Mouse (Mus musculus): ENCODE results near the gene Fmn2.

The Fmn2 gene

DNA sequence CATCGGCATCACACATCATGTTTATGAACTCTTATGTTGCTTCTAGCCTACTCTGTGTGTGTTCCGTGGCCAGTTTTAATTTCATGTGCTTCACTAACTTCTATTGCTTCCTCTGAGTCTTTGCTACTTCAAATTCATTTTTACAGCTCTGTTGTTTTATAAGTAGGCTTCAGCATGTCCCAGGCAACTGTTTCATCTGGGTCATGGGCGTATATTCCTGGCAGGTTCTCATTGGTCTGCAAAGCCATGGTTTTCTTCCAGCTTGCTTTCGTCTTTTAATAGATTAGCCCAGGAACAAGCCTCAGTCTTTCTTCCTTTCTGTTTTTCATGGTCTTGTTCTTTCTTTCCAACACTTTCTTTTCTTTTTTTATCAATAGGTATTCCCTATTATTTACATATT is 279.4 kb downstream of the Fmn2 start:
- DNase-seq (ENCODE audit: low spot score), result no peak

DNA sequence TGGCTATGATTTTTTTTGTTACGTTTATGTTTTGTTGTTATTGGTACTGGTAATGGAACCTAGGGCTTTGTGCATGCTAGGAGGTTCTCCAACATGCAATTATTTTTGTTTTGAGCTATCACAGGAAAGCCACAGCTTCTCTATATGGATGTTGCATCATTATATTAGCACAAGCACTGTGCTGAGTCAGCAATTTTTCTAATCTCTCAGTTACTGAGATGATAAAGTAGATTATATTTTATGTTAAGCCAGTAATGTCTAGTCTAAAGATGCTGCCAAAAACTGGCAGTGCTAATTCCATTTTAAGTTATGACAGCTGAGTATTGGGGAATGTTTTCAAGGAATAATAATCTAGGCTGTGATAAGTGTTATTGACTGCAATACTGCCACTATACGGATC is 287.0 kb downstream of the Fmn2 start:
- no peak for DNase-seq (ENCODE audit: low spot score)

DNA sequence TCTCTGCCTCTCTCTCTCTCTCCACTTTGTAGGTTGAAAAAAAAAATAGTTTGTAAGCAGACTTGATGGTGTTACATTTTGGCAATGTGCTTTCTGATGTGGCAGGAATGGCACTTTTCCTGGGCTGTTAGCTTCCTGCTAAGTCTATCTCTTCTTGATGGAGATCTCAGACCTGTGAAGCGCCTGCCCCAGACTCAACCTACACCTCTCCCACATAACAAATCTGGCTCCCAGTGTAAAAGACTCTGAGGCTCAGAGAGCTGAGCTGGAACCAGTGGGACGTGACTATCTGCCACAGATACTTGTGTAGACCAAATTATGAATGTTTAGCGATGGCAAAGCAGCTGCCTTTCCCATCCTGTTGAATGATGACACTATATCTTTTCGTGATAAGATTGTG is 310.2 kb downstream of the Fmn2 start:
- DNase-seq (ENCODE audit: low spot score), result no peak

DNA sequence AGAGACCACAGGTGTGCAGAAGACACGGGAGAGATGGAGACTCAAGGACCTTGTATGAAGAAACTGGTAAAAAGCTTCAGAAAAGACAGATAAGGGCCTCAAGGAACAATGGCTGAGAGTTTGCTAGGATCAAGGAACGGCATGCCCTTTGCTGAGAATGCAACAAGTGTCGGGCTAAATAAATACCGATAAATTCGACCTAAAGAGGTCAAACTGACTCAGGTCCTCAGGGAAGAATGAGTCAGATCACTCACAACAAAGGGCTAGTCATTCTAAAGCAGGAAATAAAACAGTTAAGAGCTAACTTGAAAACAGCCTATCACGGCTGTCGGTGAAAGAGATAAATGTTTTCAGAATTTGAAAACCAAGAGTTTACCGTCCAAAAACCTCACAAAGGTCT is 324.9 kb downstream of the Fmn2 start:
- DNase-seq (ENCODE audit: low spot score), result no peak

DNA sequence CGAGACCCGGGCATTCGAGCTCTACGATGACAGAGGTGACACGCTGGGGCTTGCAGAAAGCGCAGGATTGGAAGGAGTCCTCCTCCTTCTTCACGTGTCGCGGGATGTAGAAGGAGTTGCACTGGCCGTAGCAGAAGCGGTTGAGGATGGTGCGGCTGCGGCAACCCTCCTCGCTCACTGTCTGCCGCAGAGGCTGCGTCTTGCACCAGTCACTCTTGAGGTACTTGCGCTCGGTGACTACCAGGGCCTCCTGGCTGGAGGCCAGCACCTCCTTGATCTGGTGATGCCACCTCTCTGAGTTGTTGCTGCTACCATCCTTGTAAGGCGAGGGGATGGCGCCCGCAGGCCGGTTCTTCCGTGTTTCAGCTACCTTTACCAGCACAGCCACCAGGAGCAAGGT is 335.2 kb downstream of the Fmn2 start:
- DNase-seq (ENCODE audit: low spot score), result no peak

DNA sequence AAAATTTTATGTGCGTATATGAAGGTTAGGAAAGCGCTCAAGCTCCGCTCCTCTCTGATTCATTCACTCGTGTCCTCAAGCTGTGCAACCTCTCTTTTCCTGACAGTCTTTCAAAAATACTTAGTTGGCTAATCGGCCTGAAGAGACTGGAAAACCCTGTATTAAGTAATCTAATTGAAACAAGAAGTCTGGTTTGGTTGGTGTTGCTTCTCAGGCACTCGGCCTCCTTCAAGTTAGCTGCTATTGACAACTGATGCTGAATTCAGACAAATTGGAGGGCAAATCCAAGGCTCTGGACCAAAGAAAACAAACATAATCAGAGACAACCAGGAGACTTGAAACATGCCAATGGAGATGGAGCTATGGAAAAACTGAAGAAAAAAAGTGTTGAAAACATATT is 343.2 kb downstream of the Fmn2 start:
- DNase-seq (ENCODE audit: low spot score), result peak; percentile 32

DNA sequence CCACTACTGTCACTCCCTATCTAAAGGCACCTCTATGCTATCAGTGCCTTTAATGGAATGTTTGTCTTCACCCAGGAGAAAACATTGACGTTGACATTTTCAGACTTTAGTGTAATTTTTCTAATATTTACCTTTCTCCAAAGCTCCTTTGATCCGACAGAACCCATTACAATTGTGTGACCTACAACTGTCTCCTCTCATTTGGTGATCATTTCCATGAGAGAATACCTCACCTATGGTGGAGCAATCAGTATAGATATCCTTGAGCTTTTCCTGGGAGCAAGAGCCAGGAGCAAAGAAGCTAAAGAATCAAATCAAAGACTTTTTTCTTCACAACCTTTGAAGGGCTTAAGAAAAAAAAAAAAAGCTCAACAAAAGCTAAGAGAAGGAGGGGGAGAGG is 354.6 kb downstream of the Fmn2 start:
- DNase-seq (ENCODE audit: low spot score), result no peak

DNA sequence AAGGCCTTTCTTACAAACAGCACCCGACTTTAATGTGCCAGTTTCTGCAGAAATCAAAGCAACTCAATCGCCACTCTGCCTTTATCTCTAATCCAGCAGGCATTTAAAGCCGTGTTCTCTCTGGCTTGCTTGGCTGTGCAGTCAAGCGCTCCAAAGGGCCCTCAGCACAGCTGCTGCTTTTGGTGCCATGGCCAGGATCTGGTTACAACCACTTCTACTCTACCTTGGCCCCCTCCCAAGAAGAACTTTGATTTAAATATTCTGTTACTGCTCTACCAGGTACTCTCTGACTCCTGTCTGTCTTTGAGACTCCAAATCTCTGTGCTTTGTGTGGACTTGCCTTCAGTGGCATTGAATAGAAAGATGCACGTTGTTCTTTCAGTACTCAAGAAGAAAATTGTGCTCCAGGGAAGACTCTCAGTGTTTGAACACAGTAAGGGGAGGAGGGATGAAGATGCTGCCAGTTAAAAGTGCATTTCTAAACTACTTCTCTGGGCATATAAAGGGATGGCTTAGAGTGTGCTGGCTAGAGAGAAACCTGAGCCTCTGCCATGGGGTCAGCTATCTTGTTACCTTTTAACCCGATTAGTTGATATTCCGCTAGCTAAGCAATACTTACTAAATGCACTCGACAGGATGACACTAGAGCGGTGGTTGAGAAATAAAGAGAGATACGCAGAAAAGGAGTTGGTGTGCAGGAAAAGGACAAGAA is 358.9 kb downstream of the Fmn2 start:
- DNase-seq (ENCODE audit: low spot score), result no peak

All from adipocyte (in vitro differentiated cells).